Mouse (Mus musculus): ENCODE results near the gene Bmf. TPM values are rescaled to one million over a fixed set of nuclear protein-coding genes. Genes with fewer than 3 reads are reported as not detected.

Bmf gene
- polyA plus RNA-seq, 1 experiment, result 3.4 TPM

GRCm38 (mm10) chr2:118487806-118488205, 61.7 kb downstream of the Bmf start:
- no peak overlapping the region for H3K27ac ChIP-seq (ENCODE audit: insufficient read depth, low read length)
- no peak overlapping the region for H3K4me3 ChIP-seq (ENCODE audit: insufficient read depth, low read length)
- H3K4me1 ChIP-seq (ENCODE audit: control insufficient read depth, insufficient read depth, low read length), result no peaks in the 10 kb centered on the region
- TF ChIP-seq CTCF (IDR thresholded peaks at IDR 0.05; ENCODE audit: extremely low read depth, insufficient read depth, low read length) (peak; percentile 26; the same call in 1 of the 2 replicates), POLR2A (IDR thresholded peaks at IDR 0.05; ENCODE audit: extremely low read depth, insufficient read depth, low read length) (no peak)

- H3K4me3 ChIP-seq (ENCODE audit: insufficient read depth, low read length), result no peak overlapping the region
- no peak overlapping the region for H3K27ac ChIP-seq (ENCODE audit: insufficient read depth, low read length)
- no peaks in the 10 kb centered on the region for H3K4me1 ChIP-seq (ENCODE audit: control insufficient read depth, insufficient read depth, low read length)
- TF ChIP-seq CTCF (IDR thresholded peaks at IDR 0.05; ENCODE audit: extremely low read depth, insufficient read depth, low read length) (peak; percentile 89), POLR2A (IDR thresholded peaks at IDR 0.05; ENCODE audit: extremely low read depth, insufficient read depth, low read length) (no peak)
Observed at GRCm38 (mm10) chr2:118486933-118487332, 62.6 kb downstream of the Bmf start.

GRCm38 (mm10) chr2:118485415-118485814, 64.1 kb downstream of the Bmf start:
- TF ChIP-seq POLR2A (IDR thresholded peaks at IDR 0.05; ENCODE audit: extremely low read depth, insufficient read depth, low read length) (no peak), CTCF (IDR thresholded peaks at IDR 0.05; ENCODE audit: extremely low read depth, insufficient read depth, low read length) (no peak)
- no peaks in the 10 kb centered on the region for H3K4me1 ChIP-seq (ENCODE audit: control insufficient read depth, insufficient read depth, low read length)
- H3K27ac ChIP-seq (ENCODE audit: insufficient read depth, low read length), result no peak overlapping the region
- no peak overlapping the region for H3K4me3 ChIP-seq (ENCODE audit: insufficient read depth, low read length)

- Histone ChIP-seq H3K27ac (ENCODE audit: insufficient read depth, low read length) (no peak overlapping the region), H3K4me3 (ENCODE audit: insufficient read depth, low read length) (no peak overlapping the region), H3K4me1 (ENCODE audit: control insufficient read depth, insufficient read depth, low read length) (no peaks in the 10 kb centered on the region)
- TF ChIP-seq CTCF (IDR thresholded peaks at IDR 0.05; ENCODE audit: extremely low read depth, insufficient read depth, low read length) (no peak), POLR2A (IDR thresholded peaks at IDR 0.05; ENCODE audit: extremely low read depth, insufficient read depth, low read length) (no peak)
Observed at GRCm38 (mm10) chr2:118484386-118484898, 65.0 kb downstream of the Bmf start.

GRCm38 (mm10) chr2:118483032-118483431, 66.5 kb downstream of the Bmf start:
- H3K4me3 ChIP-seq (ENCODE audit: insufficient read depth, low read length), result no peak overlapping the region
- TF ChIP-seq POLR2A (IDR thresholded peaks at IDR 0.05; ENCODE audit: extremely low read depth, insufficient read depth, low read length) (no peak), CTCF (IDR thresholded peaks at IDR 0.05; ENCODE audit: extremely low read depth, insufficient read depth, low read length) (no peak)
- no peak overlapping the region for H3K27ac ChIP-seq (ENCODE audit: insufficient read depth, low read length)
- H3K4me1 ChIP-seq (ENCODE audit: control insufficient read depth, insufficient read depth, low read length), result peaks cover 5% of the 10 kb centered on the region

GRCm38 (mm10) chr2:118480886-118481285, 68.6 kb downstream of the Bmf start:
- Histone ChIP-seq H3K4me1 (ENCODE audit: control insufficient read depth, insufficient read depth, low read length) (peaks cover 5% of the 10 kb centered on the region), H3K4me3 (ENCODE audit: insufficient read depth, low read length) (no peak overlapping the region), H3K27ac (ENCODE audit: insufficient read depth, low read length) (no peak overlapping the region)
- no peak for TF ChIP-seq POLR2A (IDR thresholded peaks at IDR 0.05; ENCODE audit: extremely low read depth, insufficient read depth, low read length)
- no peak for TF ChIP-seq CTCF (IDR thresholded peaks at IDR 0.05; ENCODE audit: extremely low read depth, insufficient read depth, low read length)

GRCm38 (mm10) chr2:118479550-118479909, 70.0 kb downstream of the Bmf start, which contains the start of gene Srp14:
TSS of gene Srp14 (minus strand) at chr2:118479711.
- H3K4me3 ChIP-seq (ENCODE audit: insufficient read depth, low read length), result peak within 1 kb of the TSS; percentile 46
- peak within 1 kb of the TSS; percentile 16; the same call in 1 of the 2 replicates for H3K27ac ChIP-seq (ENCODE audit: insufficient read depth, low read length)
- peaks cover 5% of the 10 kb centered on the region for H3K4me1 ChIP-seq (ENCODE audit: control insufficient read depth, insufficient read depth, low read length)
- peak; percentile 93 for TF ChIP-seq POLR2A (IDR thresholded peaks at IDR 0.05; ENCODE audit: extremely low read depth, insufficient read depth, low read length)
- no peak for TF ChIP-seq CTCF (IDR thresholded peaks at IDR 0.05; ENCODE audit: extremely low read depth, insufficient read depth, low read length)

GRCm38 (mm10) chr2:118478833-118479549, 70.5 kb downstream of the Bmf start:
- peak overlapping the region; percentile 16; the same call in 1 of the 2 replicates for H3K27ac ChIP-seq (ENCODE audit: insufficient read depth, low read length)
- H3K4me1 ChIP-seq (ENCODE audit: control insufficient read depth, insufficient read depth, low read length), result peaks cover 5% of the 10 kb centered on the region
- TF ChIP-seq CTCF (IDR thresholded peaks at IDR 0.05; ENCODE audit: extremely low read depth, insufficient read depth, low read length) (no peak), POLR2A (IDR thresholded peaks at IDR 0.05; ENCODE audit: extremely low read depth, insufficient read depth, low read length) (no peak)
- H3K4me3 ChIP-seq (ENCODE audit: insufficient read depth, low read length), result peak overlapping the region; percentile 46

Other genes starting within 250 kb of the Bmf start
- 4.1 and 4.3 TPM in 2 replicates for gene Gpr176, start 176.3 kb downstream of the Bmf start, polyA plus RNA-seq (2012; rRNA removed)
- gene Eif2ak4, start 161.1 kb downstream of the Bmf start, polyA plus RNA-seq (2012; rRNA removed), result 18.7 and 20.3 TPM in 2 replicates
- gene Srp14, start 70.0 kb downstream of the Bmf start, polyA plus RNA-seq (2012; rRNA removed), result 204 and 210 TPM in 2 replicates
- 1.9 and 2.8 TPM in 2 replicates for gene Bub1b, start 48.5 kb upstream of the Bmf start, polyA plus RNA-seq (2012; rRNA removed)
- gene Pak6, start 113.6 kb upstream of the Bmf start, polyA plus RNA-seq (2012; rRNA removed), result 58.0 and 63.1 TPM in 2 replicates
- 11.3 and 17.9 TPM in 2 replicates for gene Ankrd63, start 154.3 kb upstream of the Bmf start, polyA plus RNA-seq (2012; rRNA removed)
- 2.9 and 3.0 TPM in 2 replicates for gene Plcb2, start 178.8 kb upstream of the Bmf start, polyA plus RNA-seq (2012; rRNA removed)
- gene Inafm2, start 196.1 kb upstream of the Bmf start, polyA plus RNA-seq (2012; rRNA removed), result 22.4 and 24.7 TPM in 2 replicates
- 3.5 and 4.2 TPM in 2 replicates for gene Ccdc9b, start 213.0 kb upstream of the Bmf start, polyA plus RNA-seq (2012; rRNA removed)
- not detected in 2 replicates for gene Phgr1, start 223.1 kb upstream of the Bmf start, polyA plus RNA-seq (2012; rRNA removed)
- gene Disp2, start 230.0 kb upstream of the Bmf start, polyA plus RNA-seq (2012; rRNA removed), result 128 and 137 TPM in 2 replicates